Mouse (Mus musculus): ENCODE data around the gene Enthd1. TPM values are rescaled to one million over a fixed set of nuclear protein-coding genes. Genes with fewer than 3 reads are reported as not detected.

The Enthd1 gene
- total RNA-seq, 1 experiment from 2014 or later, result not detected

GRCm38 (mm10) chr15:80559534-80559933 lies 5.4 kb downstream of the Enthd1 start:
- ATAC-seq (replicated peaks in 1 of 2; ENCODE audit: insufficient read depth in 1 of 2, low FRiP score in 2 of 2, low TSS enrichment in 1 of 2, low read depth in 1 of 2, poor library complexity in 2 of 2, severe bottlenecking in 2 of 2), result no peak

- no peak for ATAC-seq (replicated peaks in 1 of 2; ENCODE audit: insufficient read depth in 1 of 2, low FRiP score in 2 of 2, low TSS enrichment in 1 of 2, low read depth in 1 of 2, poor library complexity in 2 of 2, severe bottlenecking in 2 of 2)
Observed at GRCm38 (mm10) chr15:80557745-80558144, 7.2 kb downstream of the Enthd1 start.

GRCm38 (mm10) chr15:80556021-80556420 lies 8.9 kb downstream of the Enthd1 start:
- ATAC-seq (replicated peaks in 1 of 2; ENCODE audit: insufficient read depth in 1 of 2, low FRiP score in 2 of 2, low TSS enrichment in 1 of 2, low read depth in 1 of 2, poor library complexity in 2 of 2, severe bottlenecking in 2 of 2), result no peak

DNA sequence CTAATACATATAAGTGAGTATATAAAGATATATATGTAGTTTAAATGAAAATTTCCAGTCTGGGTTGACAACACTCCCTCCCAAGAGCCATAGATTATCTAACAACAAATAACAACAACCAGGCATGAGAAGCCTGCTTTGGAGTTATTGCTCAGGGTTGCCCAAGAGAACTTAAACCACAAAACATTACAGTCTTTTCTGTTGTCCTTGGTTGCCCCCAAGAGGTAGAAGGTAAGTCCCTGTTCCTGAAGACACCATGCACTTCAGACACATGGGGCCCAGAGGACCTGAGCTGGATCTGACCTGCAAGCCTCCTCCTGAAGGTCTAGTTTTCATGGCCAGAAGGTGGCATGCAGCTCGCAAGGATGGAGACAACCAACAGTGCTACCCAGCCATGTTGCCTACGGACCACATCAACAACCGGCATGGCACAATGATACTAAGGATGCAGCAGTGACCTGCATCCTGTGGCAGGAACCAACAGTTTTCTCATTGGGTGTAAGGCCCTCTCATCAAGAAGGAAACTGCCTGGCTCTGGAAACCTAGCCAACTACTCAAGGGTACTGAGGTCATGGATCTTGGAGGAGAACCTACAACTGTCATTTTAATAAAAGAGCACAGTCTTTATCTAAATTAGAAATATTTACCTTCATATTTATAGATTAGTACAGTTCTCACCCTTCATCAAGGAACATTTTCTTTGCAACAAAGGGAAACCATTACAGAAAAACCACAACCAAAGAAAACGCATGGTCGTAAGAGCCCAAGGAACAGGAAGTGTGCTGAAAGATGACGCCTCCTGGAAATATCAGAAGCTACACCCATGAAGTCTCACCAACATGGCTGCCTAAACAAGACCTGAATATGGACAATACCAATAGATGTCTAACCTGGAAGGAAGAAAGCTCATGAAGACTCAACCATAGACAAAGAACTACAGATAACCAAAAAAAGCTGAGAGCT lies 9.8 kb downstream of the Enthd1 start:
- peak in 1 of 2 experiments; percentile 39; a peak in 2 of 4 replicates for ATAC-seq (replicated peaks in 1 of 2; ENCODE audit: insufficient read depth in 1 of 2, low FRiP score in 2 of 2, low TSS enrichment in 1 of 2, low read depth in 1 of 2, poor library complexity in 2 of 2, severe bottlenecking in 2 of 2)

GRCm38 (mm10) chr15:80545430-80545829 lies 19.5 kb downstream of the Enthd1 start:
- ATAC-seq (replicated peaks in 1 of 2; ENCODE audit: insufficient read depth in 1 of 2, low FRiP score in 2 of 2, low TSS enrichment in 1 of 2, low read depth in 1 of 2, poor library complexity in 2 of 2, severe bottlenecking in 2 of 2), result no peak

DNA sequence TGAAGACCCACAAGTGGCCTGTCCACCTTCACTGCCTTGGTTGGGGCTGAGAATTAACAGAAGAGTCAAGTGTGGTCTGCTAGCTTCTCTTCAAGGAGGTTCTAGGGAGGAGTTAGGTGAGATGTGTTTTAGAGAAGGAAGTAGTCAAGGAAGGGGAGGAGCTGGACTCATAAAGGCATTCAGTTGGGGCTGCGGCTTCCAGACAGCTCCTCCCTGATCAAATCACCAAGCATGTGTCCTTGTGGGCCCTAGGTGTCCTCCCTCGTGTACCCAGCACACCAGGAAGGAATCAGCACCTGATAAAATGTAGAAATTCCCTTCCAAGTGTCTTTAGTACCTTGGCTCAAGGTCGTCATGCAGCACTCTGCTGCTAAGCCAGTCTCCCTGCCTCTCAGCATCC lies 20.8 kb downstream of the Enthd1 start:
- ATAC-seq (replicated peaks in 1 of 2; ENCODE audit: insufficient read depth in 1 of 2, low FRiP score in 2 of 2, low TSS enrichment in 1 of 2, low read depth in 1 of 2, poor library complexity in 2 of 2, severe bottlenecking in 2 of 2), result peak; percentile 71 to 81

GRCm38 (mm10) chr15:80538671-80539340 lies 26.1 kb downstream of the Enthd1 start:
- no peak for ATAC-seq (replicated peaks in 1 of 2; ENCODE audit: insufficient read depth in 1 of 2, low FRiP score in 2 of 2, low TSS enrichment in 1 of 2, low read depth in 1 of 2, poor library complexity in 2 of 2, severe bottlenecking in 2 of 2)

- ATAC-seq (replicated peaks in 1 of 2; ENCODE audit: insufficient read depth in 1 of 2, low FRiP score in 2 of 2, low TSS enrichment in 1 of 2, low read depth in 1 of 2, poor library complexity in 2 of 2, severe bottlenecking in 2 of 2), result no peak
Observed at GRCm38 (mm10) chr15:80538075-80538474, 26.9 kb downstream of the Enthd1 start.

GRCm38 (mm10) chr15:80536051-80536450 lies 28.9 kb downstream of the Enthd1 start:
- ATAC-seq (replicated peaks in 1 of 2; ENCODE audit: insufficient read depth in 1 of 2, low FRiP score in 2 of 2, low TSS enrichment in 1 of 2, low read depth in 1 of 2, poor library complexity in 2 of 2, severe bottlenecking in 2 of 2), result no peak

DNA sequence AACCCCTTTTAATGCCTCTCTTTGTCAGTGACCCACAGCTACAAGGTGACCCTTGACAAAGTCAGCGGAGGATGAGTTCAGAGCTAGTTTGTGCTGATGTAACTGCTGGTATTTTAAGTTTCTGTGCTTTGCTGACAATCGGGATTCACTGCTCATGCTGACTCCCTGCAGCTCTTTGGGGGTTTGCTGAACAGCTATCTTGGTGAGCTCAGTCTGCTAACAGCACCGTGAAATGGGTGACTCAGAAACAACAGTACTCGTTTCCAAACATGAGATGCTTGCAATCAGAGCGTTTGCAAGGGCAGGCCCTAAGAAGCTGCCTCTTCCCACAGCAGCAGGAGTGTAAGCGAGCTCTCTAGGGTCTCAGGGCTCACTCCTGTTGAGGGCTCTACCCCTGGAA lies 31.7 kb downstream of the Enthd1 start:
- no peak for ATAC-seq (replicated peaks in 1 of 2; ENCODE audit: insufficient read depth in 1 of 2, low FRiP score in 2 of 2, low TSS enrichment in 1 of 2, low read depth in 1 of 2, poor library complexity in 2 of 2, severe bottlenecking in 2 of 2)

- no peak; a peak in 1 of 4 replicates for ATAC-seq (replicated peaks in 1 of 2; ENCODE audit: insufficient read depth in 1 of 2, low FRiP score in 2 of 2, low TSS enrichment in 1 of 2, low read depth in 1 of 2, poor library complexity in 2 of 2, severe bottlenecking in 2 of 2)
Observed at GRCm38 (mm10) chr15:80532281-80533072, 32.5 kb downstream of the Enthd1 start.

- ATAC-seq (replicated peaks in 1 of 2; ENCODE audit: insufficient read depth in 1 of 2, low FRiP score in 2 of 2, low TSS enrichment in 1 of 2, low read depth in 1 of 2, poor library complexity in 2 of 2, severe bottlenecking in 2 of 2), result peak in 1 of 2 experiments; percentile 14; a peak in 1 of 4 replicates
Observed at GRCm38 (mm10) chr15:80531026-80531425, 33.9 kb downstream of the Enthd1 start.

GRCm38 (mm10) chr15:80529955-80530869 lies 34.7 kb downstream of the Enthd1 start:
- no peak for ATAC-seq (replicated peaks in 1 of 2; ENCODE audit: insufficient read depth in 1 of 2, low FRiP score in 2 of 2, low TSS enrichment in 1 of 2, low read depth in 1 of 2, poor library complexity in 2 of 2, severe bottlenecking in 2 of 2)

- peak in 1 of 2 experiments; percentile 47; a peak in 1 of 4 replicates for ATAC-seq (replicated peaks in 1 of 2; ENCODE audit: insufficient read depth in 1 of 2, low FRiP score in 2 of 2, low TSS enrichment in 1 of 2, low read depth in 1 of 2, poor library complexity in 2 of 2, severe bottlenecking in 2 of 2)
Observed at GRCm38 (mm10) chr15:80521661-80522388, 43.1 kb downstream of the Enthd1 start.

GRCm38 (mm10) chr15:80519931-80520330 lies 45.0 kb downstream of the Enthd1 start:
- no peak for ATAC-seq (replicated peaks in 1 of 2; ENCODE audit: insufficient read depth in 1 of 2, low FRiP score in 2 of 2, low TSS enrichment in 1 of 2, low read depth in 1 of 2, poor library complexity in 2 of 2, severe bottlenecking in 2 of 2)
